Mouse (Mus musculus) embryonic facial prominence, embryonic 15.5 days (tissue): ENCODE results near the gene Slc44a1. TPM values are rescaled to one million over a fixed set of nuclear protein-coding genes. Genes with fewer than 3 reads are reported as not detected.

Experiments
- ATAC-seq: fragments of 200-750 bp; cut with Nextera tagmentation; 2 replicates; pipeline ENCODE4 v1.8.0; 2017; ENCODE audit warnings: low read depth, moderate TSS enrichment; ENCODE audit not compliant: insufficient number of reproducible peaks, low FRiP score, low TSS enrichment
- H3K27ac ChIP-seq: fragments of 300-500 bp; sonication (generic); replicated peaks from 2 replicates; pipeline ENCODE4 v1.5.1; 2015; ENCODE audit warnings: mild to moderate bottlenecking, inconsistent platforms
- H3K27me3 ChIP-seq: fragments of 300-500 bp; sonication (generic); 2 replicates; pipeline ENCODE4 v1.6.1; 2015; ENCODE audit warnings: inconsistent platforms
- H3K36me3 ChIP-seq: fragments of 300-500 bp; sonication (generic); 2 replicates; pipeline ENCODE4 v1.6.1; 2015; ENCODE audit warnings: mild to moderate bottlenecking, inconsistent platforms
- H3K4me1 ChIP-seq: fragments of 300-500 bp; sonication (generic); 2 replicates; pipeline ENCODE4 v1.6.1; 2015; ENCODE audit warnings: inconsistent platforms
- H3K4me2 ChIP-seq: fragments of 300-500 bp; sonication (generic); replicated peaks from 2 replicates; pipeline ENCODE4 v1.6.1; 2015; ENCODE audit warnings: mild to moderate bottlenecking, inconsistent platforms
- H3K4me3 ChIP-seq: fragments of 300-500 bp; sonication (generic); replicated peaks from 2 replicates; pipeline ENCODE4 v1.5.1; 2015; ENCODE audit warnings: mild to moderate bottlenecking, inconsistent platforms
- H3K9ac ChIP-seq: fragments of 300-500 bp; sonication (generic); 2 replicates; pipeline ENCODE4 v1.6.1; 2015; ENCODE audit warnings: inconsistent platforms
- H3K9me3 ChIP-seq: fragments of 300-500 bp; sonication (generic); replicated peaks from 2 replicates; pipeline ENCODE4 v1.6.1; 2016; ENCODE audit warnings: inconsistent platforms
- WGBS: fragments of 180-500 bp; shearing (Covaris S2); methylation state at CpG from one replicate; pipeline ENCODE4 v1.1.7; 2015; 5-methylcytosine and 5-hydroxymethylcytosine counted together
- polyA plus RNA-seq: library from polyadenylated mRNA; unstranded; fragments of >200 nt; fragmentation: Nextera tagmentation; extraction: Ambion mirVana; gene quantifications from 2 replicates; pipeline ENCODE4 v1.2.1, GENCODE M21; 2015

Gene Slc44a1
- polyA plus RNA-seq, 1 experiment from 2014 or later: 47.9 TPM

DNA sequence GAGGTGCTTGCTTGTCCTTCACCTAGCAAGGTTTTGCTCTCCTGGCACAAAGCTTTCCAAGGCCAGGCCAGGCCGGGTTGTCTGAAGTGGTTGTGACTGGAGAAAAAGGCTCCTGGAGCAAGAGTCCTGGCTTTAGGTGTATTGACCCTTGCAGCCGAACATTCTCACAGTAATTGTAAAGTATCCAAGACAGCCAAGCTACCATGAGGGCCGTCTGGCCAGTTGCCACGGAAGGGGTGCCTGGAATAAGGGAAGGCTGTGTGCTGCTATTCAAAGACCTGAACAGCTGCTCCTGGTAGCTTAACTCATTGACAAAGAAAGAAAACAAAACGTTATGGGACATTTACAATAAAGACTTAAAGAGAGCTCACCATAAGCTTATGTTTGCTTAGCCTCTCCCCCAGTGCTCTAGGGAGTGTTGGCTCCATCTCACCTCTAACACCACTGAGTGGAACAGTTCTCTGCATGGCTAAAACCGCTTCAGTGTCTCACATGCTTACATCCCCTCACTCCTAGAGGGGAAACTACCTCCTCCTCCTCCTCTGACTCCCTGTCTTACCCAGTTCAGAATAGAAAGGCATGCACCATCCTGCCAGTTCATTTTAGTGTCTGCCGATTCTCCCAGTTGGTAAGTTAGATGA is 197.2 kb downstream of the Slc44a1 start:
- Histone ChIP-seq H3K36me3 (peaks cover 9% of the 10 kb centered on the region; the same call in 1 of the 2 replicates), H3K4me3 (no peak overlapping the region), H3K9me3 (no peaks in the 10 kb centered on the region), H3K27ac (no peak overlapping the region), H3K9ac (no peak overlapping the region), H3K4me1 (peaks cover 10% of the 10 kb centered on the region; the same call in 1 of the 2 replicates), H3K27me3 (no peaks in the 10 kb centered on the region), H3K4me2 (no peak overlapping the region)
- WGBS: 63% methylated on average over 7 of the region's 7 CpGs
- no peak for ATAC-seq

DNA sequence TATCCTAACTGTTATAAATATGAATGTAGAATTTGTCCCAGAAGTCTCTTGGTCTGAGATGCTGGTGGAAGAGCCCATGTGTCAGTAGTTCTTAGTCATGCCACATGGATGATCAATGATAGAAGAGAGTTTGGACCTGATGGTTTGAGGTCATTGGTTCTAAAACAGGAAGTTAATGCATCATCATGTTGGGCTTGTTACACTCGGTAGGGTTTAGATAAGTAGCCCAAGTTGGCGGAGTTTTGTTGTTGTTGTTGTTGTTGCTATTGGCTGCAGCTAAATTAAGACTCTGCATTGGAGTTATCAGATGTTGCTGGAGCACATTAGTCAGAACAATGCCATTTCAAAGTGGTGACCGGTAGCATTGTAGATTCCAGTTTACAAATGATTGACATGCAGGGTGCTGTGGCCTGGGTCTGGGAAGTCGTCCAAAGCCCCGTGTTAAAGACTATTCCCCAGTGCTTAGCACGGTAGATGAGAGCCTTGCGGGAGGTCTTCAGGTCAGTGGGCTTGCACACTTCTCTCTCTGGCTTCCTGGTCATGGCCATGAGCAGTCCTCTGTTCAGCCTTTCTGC is 198.4 kb downstream of the Slc44a1 start:
- H3K4me1 ChIP-seq: 0 out of 2 replicates have a peak, but pooled peaks cover 8% of the 10 kb centered on the region
- H3K4me2 ChIP-seq: no peak overlapping the region
- 82% methylated on average over 7 of the region's 7 CpGs for WGBS
- H3K9ac ChIP-seq: no peak overlapping the region
- no peak for ATAC-seq
- H3K27me3 ChIP-seq: no peaks in the 10 kb centered on the region
- no peaks in the 10 kb centered on the region for H3K9me3 ChIP-seq
- H3K27ac ChIP-seq: no peak overlapping the region
- no peak overlapping the region for H3K4me3 ChIP-seq
- H3K36me3 ChIP-seq: peaks cover 9% of the 10 kb centered on the region; the same call in 1 of the 2 replicates

DNA sequence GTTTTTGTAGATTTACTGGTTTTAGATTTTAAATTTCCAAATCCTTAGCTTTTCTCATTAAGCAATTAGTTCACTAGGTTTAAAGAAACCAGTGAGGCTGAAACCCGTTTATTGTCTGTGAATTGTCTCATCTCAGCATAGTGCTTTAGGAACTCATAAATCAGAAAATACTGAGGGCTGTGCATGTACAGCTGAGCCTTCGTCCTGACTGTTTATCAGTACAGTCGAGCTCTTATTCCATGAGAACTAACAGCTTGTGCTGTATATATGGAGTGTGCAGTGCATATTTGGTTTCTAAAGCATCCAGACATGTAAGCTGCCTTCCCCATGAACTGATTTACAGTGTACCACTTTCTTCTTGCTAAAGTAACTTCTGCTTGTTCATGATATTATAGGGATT is 217.8 kb downstream of the Slc44a1 start:
- Histone ChIP-seq H3K4me3 (no peak overlapping the region), H3K27me3 (no peaks in the 10 kb centered on the region)
- 86% methylated on average over 3 of the region's 3 CpGs for WGBS

GRCm38 (mm10) chr4:53660711-53661110 is 220.5 kb downstream of the Slc44a1 start:
- H3K4me2 ChIP-seq: no peak overlapping the region
- H3K27me3 ChIP-seq: no peaks in the 10 kb centered on the region
- H3K4me1 ChIP-seq: no peaks in the 10 kb centered on the region
- no peaks in the 10 kb centered on the region for H3K9me3 ChIP-seq
- no peaks in the 10 kb centered on the region for H3K36me3 ChIP-seq
- ATAC-seq: no peak
- no peak overlapping the region for H3K27ac ChIP-seq
- H3K9ac ChIP-seq: no peak overlapping the region
- no peak overlapping the region for H3K4me3 ChIP-seq

More for the DNA sequence above, 217.8 kb downstream of the Slc44a1 start:
- Histone ChIP-seq H3K9me3 (no peaks in the 10 kb centered on the region), H3K4me2 (no peak overlapping the region), H3K9ac (no peak overlapping the region), H3K36me3 (peaks cover 11% of the 10 kb centered on the region), H3K4me1 (no peaks in the 10 kb centered on the region), H3K27ac (no peak overlapping the region)
- no peak for ATAC-seq

Other genes starting within 250 kb of the Slc44a1 start
- 10.3 and 13.1 TPM in 2 replicates for gene Fsd1l, start 191.1 kb downstream of the Slc44a1 start, polyA plus RNA-seq